Mouse (Mus musculus) stomach, embryonic 14.5 days (tissue): ENCODE measurements around the gene Popdc2. TPM values are rescaled to one million over a fixed set of nuclear protein-coding genes. Genes with fewer than 3 reads are reported as not detected.

Source experiments
- ATAC-seq: fragments of 200-750 bp; cut with Nextera tagmentation; 2 replicates; pipeline ENCODE4 v1.8.0; 2017; ENCODE audit warnings: low read depth, moderate TSS enrichment; ENCODE audit not compliant: insufficient number of reproducible peaks, insufficient read depth, low FRiP score
- H3K27ac ChIP-seq: fragments of 300-500 bp; sonication (generic); 2 replicates; pipeline ENCODE4 v1.5.1; 2014; ENCODE audit warnings: mild to moderate bottlenecking, low read length, moderate library complexity, mixed read lengths
- H3K27me3 ChIP-seq: fragments of 300-500 bp; sonication (generic); 2 replicates; pipeline ENCODE4 v1.6.1; 2014; ENCODE audit warnings: low read length, control low read depth, mixed read lengths; ENCODE audit not compliant: control insufficient read depth, insufficient read depth
- H3K36me3 ChIP-seq: fragments of 300-500 bp; sonication (generic); 2 replicates; pipeline ENCODE4 v1.6.1; 2014; ENCODE audit warnings: mild to moderate bottlenecking, control low read depth, low read length, moderate library complexity, mixed read lengths; ENCODE audit not compliant: control insufficient read depth, insufficient read depth
- H3K4me1 ChIP-seq: fragments of 300-500 bp; sonication (generic); 2 replicates; pipeline ENCODE4 v1.6.1; 2014; ENCODE audit warnings: low read length, control low read depth, mixed read lengths; ENCODE audit not compliant: control insufficient read depth, insufficient read depth
- H3K4me2 ChIP-seq: fragments of 300-500 bp; sonication (generic); replicated peaks from 2 replicates; pipeline ENCODE4 v1.6.1; 2014; ENCODE audit warnings: low read depth, low read length, control low read depth
- H3K4me3 ChIP-seq: fragments of 300-500 bp; sonication (generic); 2 replicates; pipeline ENCODE4 v1.5.1; 2014; ENCODE audit warnings: low read depth, low read length, control low read depth
- H3K9ac ChIP-seq: fragments of 300-500 bp; sonication (generic); replicated peaks from 2 replicates; pipeline ENCODE4 v1.6.1; 2014; ENCODE audit warnings: low read depth, mild to moderate bottlenecking, control low read depth, low read length, moderate library complexity, mixed read lengths
- H3K9me3 ChIP-seq: fragments of 300-500 bp; sonication (generic); 2 replicates; pipeline ENCODE4 v1.6.1; 2016; ENCODE audit warnings: low read depth, low read length, control low read depth; ENCODE audit not compliant: control insufficient read depth
- WGBS: fragments of 180-500 bp; shearing (Covaris S2); extraction: QIAGEN DNeasy Blood & Tissue Kit; methylation state at CpG from one replicate; pipeline ENCODE4 v1.1.7; 2014; 5-methylcytosine and 5-hydroxymethylcytosine counted together
- polyA plus RNA-seq: library from polyadenylated mRNA; unstranded; fragments of >200 nt; fragmentation: Nextera tagmentation; extraction: Ambion mirVana; gene quantifications from 2 replicates; pipeline ENCODE4 v1.2.1, GENCODE M21; 2014

The Popdc2 gene
- polyA plus RNA-seq, 1 experiment from 2014 or later = 5.4 TPM

DNA sequence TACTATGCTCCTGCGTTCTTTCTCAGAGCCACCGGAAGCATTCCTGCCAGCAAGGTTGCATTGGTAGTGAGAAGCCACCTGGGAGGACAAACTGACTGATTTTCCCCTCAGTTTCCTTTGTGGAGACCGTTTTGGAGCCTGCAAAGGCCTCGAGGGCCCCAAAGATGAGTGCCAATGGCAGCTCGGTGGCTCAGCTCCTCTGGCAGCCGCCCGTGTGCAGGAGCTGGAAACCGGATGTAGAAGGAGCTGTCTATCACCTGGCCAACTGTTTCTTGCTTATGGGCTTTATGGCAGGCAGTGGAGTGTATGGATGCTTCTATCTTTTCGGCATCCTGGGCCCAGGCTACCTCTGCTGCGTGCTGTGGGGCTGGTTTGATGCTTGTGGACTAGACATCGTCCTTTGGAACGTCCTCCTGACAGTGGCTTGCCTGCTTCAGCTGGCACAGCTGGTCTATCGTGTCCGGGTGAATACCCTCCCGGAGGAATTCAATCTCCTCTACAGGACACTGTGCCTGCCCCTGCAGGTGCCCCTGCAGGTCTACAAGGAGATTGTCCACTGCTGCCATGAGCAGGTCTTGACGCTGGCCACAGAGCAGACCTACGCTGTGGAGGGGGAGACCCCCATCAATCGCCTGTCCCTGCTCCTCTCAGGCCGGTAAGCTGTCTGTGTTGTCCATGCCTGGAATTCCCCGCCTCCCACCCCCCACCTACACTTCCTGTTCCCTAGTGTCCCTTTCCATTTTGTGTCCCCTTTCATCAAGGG is 665 bp downstream of the Popdc2 start:
- Histone ChIP-seq H3K27ac (no peak overlapping the region), H3K4me2 (peak overlapping the region; percentile 28), H3K9me3 (no peaks in the 10 kb centered on the region), H3K4me1 (peaks cover 11% of the 10 kb centered on the region), H3K36me3 (no peaks in the 10 kb centered on the region), H3K4me3 (no peak overlapping the region), H3K9ac (no peak overlapping the region; the same call in 1 of the 2 replicates), H3K27me3 (no peaks in the 10 kb centered on the region)
- no peak for ATAC-seq
- 71% methylated on average over 20 of the region's 20 CpGs for WGBS

DNA sequence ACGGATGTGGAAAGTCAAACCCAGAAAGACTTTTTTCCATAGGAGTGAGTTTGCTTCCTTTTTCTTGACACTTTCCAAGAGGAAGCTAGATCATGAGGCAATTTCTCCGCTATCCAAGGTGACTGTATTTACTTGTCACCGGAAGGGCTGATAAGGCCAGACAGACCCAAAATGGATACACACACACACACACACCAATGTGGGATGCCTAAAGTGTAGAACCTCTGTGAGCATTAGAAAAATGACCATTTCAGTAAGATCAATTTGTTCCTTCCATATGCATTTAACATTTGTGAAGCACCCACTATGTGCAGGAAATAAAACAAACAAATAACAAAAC is 1.2 kb downstream of the Popdc2 start:
- no peak for ATAC-seq
- Histone ChIP-seq H3K4me2 (no peak overlapping the region), H3K27me3 (no peaks in the 10 kb centered on the region), H3K9me3 (no peaks in the 10 kb centered on the region), H3K27ac (no peak overlapping the region), H3K9ac (no peak overlapping the region), H3K4me3 (no peak overlapping the region), H3K36me3 (no peaks in the 10 kb centered on the region), H3K4me1 (peaks cover 11% of the 10 kb centered on the region)
- WGBS = 59% methylated on average over 3 of the region's 3 CpGs

DNA sequence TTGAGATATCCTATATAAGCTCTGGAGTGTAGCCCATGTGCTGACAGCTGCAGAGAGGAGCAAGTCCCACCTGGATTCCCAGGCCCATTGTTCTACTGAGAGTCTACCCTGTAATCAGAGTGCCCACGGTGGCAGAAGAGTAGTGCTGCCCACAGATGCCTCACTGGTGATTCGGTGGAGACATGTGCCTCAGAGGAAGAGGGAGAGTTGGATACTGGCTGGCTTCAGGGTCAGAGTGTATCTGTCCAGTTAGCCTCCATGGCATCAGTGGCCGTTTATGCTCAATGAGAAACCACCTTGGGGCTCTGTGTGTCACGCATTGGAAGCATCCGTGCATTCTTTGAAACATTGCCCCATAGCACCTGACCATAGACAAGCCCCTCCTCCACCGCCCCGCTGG is 1.6 kb downstream of the Popdc2 start:
- Histone ChIP-seq H3K27me3 (no peaks in the 10 kb centered on the region), H3K36me3 (no peaks in the 10 kb centered on the region), H3K4me1 (peaks cover 11% of the 10 kb centered on the region), H3K4me3 (no peak overlapping the region), H3K27ac (no peak overlapping the region), H3K9me3 (no peaks in the 10 kb centered on the region), H3K9ac (no peak overlapping the region), H3K4me2 (no peak overlapping the region)
- WGBS = 77% methylated on average over 7 of the region's 7 CpGs
- no peak for ATAC-seq

DNA sequence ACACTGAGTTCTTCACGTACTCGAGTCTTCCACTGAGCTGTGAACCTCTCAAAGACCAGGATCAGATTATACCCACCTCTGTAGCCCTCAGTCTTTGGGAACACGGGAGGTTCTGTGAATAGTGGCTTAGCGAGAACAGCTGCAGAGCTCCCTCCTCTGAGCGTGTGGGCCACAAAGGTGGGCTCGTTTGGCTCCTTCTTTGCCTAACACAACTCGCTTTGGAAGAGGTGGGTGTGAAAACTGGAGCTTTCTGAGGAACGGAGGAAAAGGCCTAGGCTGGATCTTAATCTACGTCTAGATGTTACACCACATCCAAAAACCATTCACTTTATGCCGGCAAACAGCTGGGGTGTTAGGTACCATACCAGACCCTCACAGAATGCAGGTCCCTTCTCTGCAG is 3.4 kb downstream of the Popdc2 start:
- H3K4me3 ChIP-seq = no peak overlapping the region
- peaks cover 11% of the 10 kb centered on the region for H3K4me1 ChIP-seq
- 86% methylated on average over 10 of the region's 10 CpGs for WGBS
- H3K9me3 ChIP-seq = no peaks in the 10 kb centered on the region
- ATAC-seq = no peak
- H3K4me2 ChIP-seq = no peak overlapping the region
- no peak overlapping the region for H3K9ac ChIP-seq
- no peaks in the 10 kb centered on the region for H3K27me3 ChIP-seq
- no peak overlapping the region for H3K27ac ChIP-seq
- no peaks in the 10 kb centered on the region for H3K36me3 ChIP-seq

DNA sequence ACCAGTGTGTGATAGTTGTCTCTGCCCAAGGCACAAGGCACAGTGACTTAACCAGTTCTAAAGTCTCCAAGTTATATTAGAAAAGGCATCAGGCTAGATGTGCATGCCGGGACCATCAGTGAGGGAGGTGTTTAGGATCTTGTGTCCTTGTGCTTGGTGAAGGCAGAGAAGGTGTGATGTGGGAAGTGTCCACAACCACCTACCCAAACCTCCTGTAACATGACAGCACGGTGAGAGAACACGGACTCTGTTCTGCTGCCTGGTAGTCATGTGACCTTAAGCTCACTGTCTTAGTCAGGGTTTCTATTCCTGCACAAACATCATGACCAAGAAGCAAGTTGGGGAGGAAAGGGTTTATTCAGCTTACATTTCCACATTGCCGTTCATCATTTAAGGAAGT is 4.2 kb downstream of the Popdc2 start:
- Histone ChIP-seq H3K36me3 (no peaks in the 10 kb centered on the region), H3K4me1 (peaks cover 11% of the 10 kb centered on the region), H3K27me3 (no peaks in the 10 kb centered on the region), H3K9me3 (no peaks in the 10 kb centered on the region), H3K9ac (no peak overlapping the region), H3K4me3 (no peak overlapping the region), H3K4me2 (no peak overlapping the region), H3K27ac (no peak overlapping the region)
- ATAC-seq = no peak
- WGBS = 79% methylated on average over 4 of the region's 4 CpGs

DNA sequence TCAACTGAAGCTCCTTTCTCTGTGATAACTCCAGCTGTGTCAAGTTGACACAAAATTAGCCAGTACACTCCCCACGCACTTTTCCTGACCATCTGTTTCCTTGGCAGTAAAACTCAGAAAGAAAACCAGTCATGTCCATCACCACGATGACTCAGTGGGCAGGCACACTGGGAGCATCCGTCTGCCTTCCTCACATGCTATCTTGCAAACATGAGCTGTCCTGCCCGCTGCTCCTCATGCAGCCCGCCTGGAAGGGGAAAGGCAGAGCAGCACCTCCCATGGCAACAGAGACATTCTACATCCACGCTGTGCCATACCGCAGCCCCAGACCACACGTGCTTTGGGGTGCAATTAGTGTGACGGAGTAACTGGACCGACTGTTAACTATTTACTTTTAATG is 6.3 kb downstream of the Popdc2 start:
- H3K4me2 ChIP-seq = no peak overlapping the region
- H3K9me3 ChIP-seq = no peaks in the 10 kb centered on the region
- no peak for ATAC-seq
- no peak overlapping the region for H3K27ac ChIP-seq
- H3K4me3 ChIP-seq = no peak overlapping the region
- no peaks in the 10 kb centered on the region for H3K36me3 ChIP-seq
- no peak overlapping the region for H3K9ac ChIP-seq
- 65% methylated on average over 10 of the region's 10 CpGs for WGBS
- no peaks in the 10 kb centered on the region for H3K27me3 ChIP-seq
- H3K4me1 ChIP-seq = no peaks in the 10 kb centered on the region

DNA sequence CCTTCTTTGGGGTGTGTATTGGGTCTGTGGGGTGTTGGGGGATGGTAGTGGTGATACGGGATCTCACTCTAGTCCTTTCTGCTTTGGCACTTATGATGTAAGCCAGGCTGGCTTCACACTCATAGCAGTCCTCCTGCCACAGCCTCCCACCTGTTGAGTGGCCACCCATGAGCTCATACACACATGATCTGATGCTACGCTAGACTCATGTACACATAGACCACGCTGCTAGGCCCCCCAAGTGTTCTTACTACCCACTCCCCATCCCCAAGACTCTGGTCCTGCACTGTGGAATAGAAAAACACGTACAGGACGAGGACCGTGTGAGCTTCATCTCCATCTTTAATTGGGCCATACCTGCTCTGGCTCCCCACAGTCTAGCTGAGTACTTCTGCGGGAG is 7.0 kb downstream of the Popdc2 start:
- no peaks in the 10 kb centered on the region for H3K4me1 ChIP-seq
- H3K27ac ChIP-seq = no peak overlapping the region
- H3K27me3 ChIP-seq = no peaks in the 10 kb centered on the region
- ATAC-seq = no peak
- no peaks in the 10 kb centered on the region for H3K36me3 ChIP-seq
- WGBS = 82% methylated on average over 7 of the region's 7 CpGs
- H3K4me2 ChIP-seq = no peak overlapping the region
- H3K9ac ChIP-seq = no peak overlapping the region
- H3K9me3 ChIP-seq = no peaks in the 10 kb centered on the region
- no peak overlapping the region for H3K4me3 ChIP-seq

DNA sequence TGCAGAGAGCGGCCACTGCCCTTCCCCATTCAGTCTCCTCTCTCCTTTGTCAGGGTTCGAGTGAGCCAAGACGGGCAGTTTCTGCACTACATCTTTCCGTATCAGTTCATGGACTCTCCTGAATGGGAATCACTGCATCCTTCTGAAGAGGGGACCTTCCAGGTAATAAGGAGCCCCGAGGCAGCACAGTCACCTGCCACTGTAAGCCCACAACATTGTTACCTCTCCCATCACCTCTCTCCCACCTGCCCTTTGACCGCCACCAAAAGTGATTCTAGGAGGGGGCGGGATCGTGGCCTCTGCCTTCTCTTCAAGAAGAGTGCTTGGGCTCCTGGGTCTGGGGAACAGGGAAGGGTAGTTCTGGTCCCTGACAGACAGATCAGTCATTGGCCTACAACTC is 7.4 kb downstream of the Popdc2 start:
- WGBS = 89% methylated on average over 8 of the region's 8 CpGs
- H3K4me2 ChIP-seq = no peak overlapping the region
- H3K4me3 ChIP-seq = no peak overlapping the region
- no peaks in the 10 kb centered on the region for H3K27me3 ChIP-seq
- H3K36me3 ChIP-seq = no peaks in the 10 kb centered on the region
- ATAC-seq = no peak
- H3K4me1 ChIP-seq = no peaks in the 10 kb centered on the region
- H3K9me3 ChIP-seq = no peaks in the 10 kb centered on the region
- H3K9ac ChIP-seq = no peak overlapping the region
- no peak overlapping the region for H3K27ac ChIP-seq

DNA sequence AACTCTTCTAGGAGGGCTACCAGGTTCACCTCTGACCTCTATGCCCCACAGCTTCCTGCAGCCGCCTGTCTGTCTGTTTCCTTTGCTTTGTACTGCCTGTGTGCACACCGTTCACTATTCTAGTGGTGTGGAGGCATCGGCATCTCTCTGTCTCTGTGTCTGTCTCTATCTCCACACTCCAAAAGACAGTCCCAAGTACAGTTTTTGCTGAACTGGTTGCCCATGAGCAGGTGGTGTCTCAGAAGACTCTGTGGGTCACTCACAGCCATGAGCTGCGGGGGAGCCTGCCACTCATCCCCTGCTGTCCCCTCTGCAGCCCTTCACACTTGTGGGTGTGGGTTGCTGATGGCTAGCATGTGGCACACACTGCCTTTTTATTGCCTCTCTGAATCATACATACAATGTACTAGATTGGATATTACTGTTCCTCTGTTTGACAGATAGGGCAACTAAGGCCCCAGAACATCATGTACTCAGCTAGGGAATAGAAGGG is 8.0 kb downstream of the Popdc2 start:
- Histone ChIP-seq H3K36me3 (no peaks in the 10 kb centered on the region), H3K4me2 (no peak overlapping the region), H3K4me1 (no peaks in the 10 kb centered on the region), H3K4me3 (no peak overlapping the region), H3K9me3 (no peaks in the 10 kb centered on the region), H3K9ac (no peak overlapping the region), H3K27me3 (no peaks in the 10 kb centered on the region), H3K27ac (no peak overlapping the region)
- no peak for ATAC-seq
- WGBS = 68% methylated on average over 4 of the region's 4 CpGs
